Mouse (Mus musculus) midbrain, embryonic 16.5 days (tissue): ENCODE results near the gene Adh6b. TPM values are rescaled to one million over a fixed set of nuclear protein-coding genes. Genes with fewer than 3 reads are reported as not detected.
A peak's percentile ranks its signal among the peaks of the same experiment; 100 is the strongest.

ENCODE experiments used
- ATAC-seq: fragments of 200-750 bp; cut with Nextera tagmentation; 2 replicates; pipeline ENCODE4 v1.8.0; 2017; ENCODE audit warnings: moderate TSS enrichment
- H3K27ac ChIP-seq: fragments of 300-500 bp; sonication (generic); 2 replicates; pipeline ENCODE4 v1.5.1; 2014; ENCODE audit warnings: mild to moderate bottlenecking, low read length, mixed read lengths
- H3K27me3 ChIP-seq: fragments of 300-500 bp; sonication (generic); 2 replicates; pipeline ENCODE4 v1.6.1; 2014; ENCODE audit warnings: low read depth, low read length, mixed read lengths; ENCODE audit not compliant: control insufficient read depth, insufficient read depth
- H3K36me3 ChIP-seq: fragments of 300-500 bp; sonication (generic); 2 replicates; pipeline ENCODE4 v1.6.1; 2014; ENCODE audit warnings: mild to moderate bottlenecking, low read length, moderate library complexity, mixed read lengths; ENCODE audit not compliant: control insufficient read depth, insufficient read depth
- H3K4me1 ChIP-seq: fragments of 300-500 bp; sonication (generic); 2 replicates; pipeline ENCODE4 v1.6.1; 2014; ENCODE audit warnings: mild to moderate bottlenecking, low read length, mixed read lengths; ENCODE audit not compliant: control insufficient read depth, insufficient read depth
- H3K4me2 ChIP-seq: fragments of 300-500 bp; sonication (generic); 2 replicates; pipeline ENCODE4 v1.6.1; 2014; ENCODE audit warnings: mild to moderate bottlenecking, low read length, mixed read lengths
- H3K4me3 ChIP-seq: fragments of 300-500 bp; sonication (generic); 2 replicates; pipeline ENCODE4 v1.5.1; 2014; ENCODE audit warnings: low read depth, mild to moderate bottlenecking, low read length, moderate library complexity, mixed read lengths
- H3K9ac ChIP-seq: fragments of 300-500 bp; sonication (generic); 2 replicates; pipeline ENCODE4 v1.6.1; 2014; ENCODE audit warnings: low read depth, low read length, mixed read lengths
- H3K9me3 ChIP-seq: fragments of 300-500 bp; sonication (generic); replicated peaks from 2 replicates; pipeline ENCODE4 v1.6.1; 2014; ENCODE audit warnings: mild to moderate bottlenecking, low read length, mixed read lengths; ENCODE audit not compliant: control insufficient read depth, poor library complexity, severe bottlenecking
- WGBS: fragments of 180-500 bp; shearing (Covaris S2); extraction: QIAGEN DNeasy Blood & Tissue Kit; methylation state at CpG from one replicate; pipeline ENCODE4 v1.1.7; 2014; 5-methylcytosine and 5-hydroxymethylcytosine counted together
- polyA plus RNA-seq: library from polyadenylated mRNA; unstranded; fragments of >200 nt; fragmentation: Nextera tagmentation; extraction: Ambion mirVana; gene quantifications from 2 replicates; pipeline ENCODE4 v1.2.1, GENCODE M21; 2015

Gene Adh6b
- polyA plus RNA-seq = 0.14 and 0.32 TPM in 2 replicates

GRCm38 (mm10) chr3:138341471-138341870 is at the start of gene Adh6b:
Gene Adh6b, plus strand, starts transcription at chr3:138341775.
- Histone ChIP-seq H3K4me3 (no peak within 1 kb of the TSS), H3K27ac (no peak within 1 kb of the TSS), H3K4me1 (no peaks in the 10 kb centered on the region), H3K9me3 (no peaks in the 10 kb centered on the region), H3K36me3 (no peaks in the 10 kb centered on the region), H3K27me3 (no peaks in the 10 kb centered on the region), H3K4me2 (no peak within 1 kb of the TSS), H3K9ac (no peak within 1 kb of the TSS)
- WGBS = 92% methylated on average over 14 of the region's 14 CpGs
- no peak for ATAC-seq

DNA sequence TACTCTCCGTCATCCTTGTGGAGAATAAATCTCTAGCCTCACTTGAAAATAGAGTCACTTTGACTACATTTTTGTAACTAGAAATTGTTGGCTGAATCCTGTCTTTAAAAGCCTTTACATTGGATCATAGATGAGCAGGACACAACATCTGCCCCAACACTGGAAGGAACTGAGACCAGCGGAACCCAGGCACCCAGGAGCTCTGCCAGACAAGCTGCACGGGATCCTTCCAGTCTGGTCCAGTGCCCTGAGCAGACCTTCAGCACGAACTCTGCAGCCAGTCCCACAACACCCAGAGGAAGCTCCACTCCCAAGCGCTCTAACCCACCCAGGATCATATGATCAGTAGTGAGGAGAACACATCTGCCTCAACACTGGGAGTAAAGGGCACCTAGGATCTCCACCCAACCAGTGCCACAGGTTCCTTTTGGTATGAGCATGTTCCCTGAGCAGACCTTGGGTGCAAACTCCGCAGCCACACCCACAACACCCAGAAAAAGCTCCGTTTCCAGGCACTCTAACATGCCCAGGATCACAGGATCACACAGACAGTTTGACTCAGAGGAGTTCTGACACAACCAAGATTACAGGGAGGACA is 48.2 kb upstream of the Adh6b start:
- Histone ChIP-seq H3K36me3 (no peaks in the 10 kb centered on the region), H3K9me3 (no peaks in the 10 kb centered on the region; the same call in 1 of the 2 replicates), H3K4me2 (no peak overlapping the region), H3K27me3 (no peaks in the 10 kb centered on the region), H3K4me1 (no peaks in the 10 kb centered on the region), H3K4me3 (no peak overlapping the region), H3K9ac (no peak overlapping the region), H3K27ac (no peak overlapping the region)
- no peak for ATAC-seq
- WGBS = 91% methylated on average over 7 of the region's 7 CpGs

- no peak for ATAC-seq
- Histone ChIP-seq H3K27ac (no peak overlapping the region), H3K4me1 (no peaks in the 10 kb centered on the region), H3K9ac (no peak overlapping the region), H3K4me3 (no peak overlapping the region), H3K36me3 (no peaks in the 10 kb centered on the region), H3K9me3 (no peaks in the 10 kb centered on the region; the same call in 1 of the 2 replicates), H3K4me2 (no peak overlapping the region), H3K27me3 (no peaks in the 10 kb centered on the region)
- WGBS = 92% methylated on average over 9 of the region's 9 CpGs
Measured at GRCm38 (mm10) chr3:138300130-138300529, 41.4 kb upstream of the Adh6b start.

GRCm38 (mm10) chr3:138302676-138303075 is 38.9 kb upstream of the Adh6b start:
- Histone ChIP-seq H3K27ac (no peak overlapping the region), H3K4me1 (no peaks in the 10 kb centered on the region; the same call in 1 of the 2 replicates), H3K9me3 (no peaks in the 10 kb centered on the region; the same call in 1 of the 2 replicates), H3K27me3 (no peaks in the 10 kb centered on the region), H3K4me2 (no peak overlapping the region), H3K9ac (no peak overlapping the region), H3K4me3 (no peak overlapping the region), H3K36me3 (no peaks in the 10 kb centered on the region)
- WGBS = 57% methylated on average over 4 of the region's 4 CpGs
- no peak for ATAC-seq

GRCm38 (mm10) chr3:138303771-138304488 is 37.6 kb upstream of the Adh6b start:
- Histone ChIP-seq H3K36me3 (no peaks in the 10 kb centered on the region), H3K4me1 (no peaks in the 10 kb centered on the region; the same call in 1 of the 2 replicates), H3K4me3 (no peak overlapping the region), H3K9ac (no peak overlapping the region), H3K27me3 (no peaks in the 10 kb centered on the region), H3K27ac (no peak overlapping the region), H3K9me3 (no peaks in the 10 kb centered on the region), H3K4me2 (no peak overlapping the region)
- no peak for ATAC-seq
- 79% methylated on average over 6 of the region's 6 CpGs for WGBS

DNA sequence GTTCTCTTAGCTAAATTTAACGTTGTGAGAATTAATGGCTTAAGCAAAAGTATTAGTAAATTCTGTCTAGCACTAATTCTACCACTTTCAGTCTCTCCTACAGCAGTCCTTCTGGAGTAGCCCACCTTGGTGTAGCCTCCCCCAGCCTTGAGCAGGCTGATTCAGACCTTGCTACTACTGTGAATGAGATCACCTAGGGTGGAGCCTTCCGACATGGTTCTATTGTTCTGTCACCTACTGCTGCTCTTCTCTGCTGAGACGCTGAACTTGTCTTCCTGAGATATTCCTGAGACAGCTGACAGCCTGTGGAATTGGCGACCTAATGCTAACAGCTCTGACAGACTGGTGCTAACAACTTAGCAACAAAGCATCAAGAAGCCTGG is 37.1 kb upstream of the Adh6b start:
- Histone ChIP-seq H3K27me3 (no peaks in the 10 kb centered on the region), H3K4me2 (no peak overlapping the region), H3K9ac (no peak overlapping the region), H3K4me3 (no peak overlapping the region), H3K4me1 (no peaks in the 10 kb centered on the region; the same call in 1 of the 2 replicates), H3K27ac (no peak overlapping the region), H3K9me3 (no peaks in the 10 kb centered on the region), H3K36me3 (no peaks in the 10 kb centered on the region)
- ATAC-seq = no peak
- 48% methylated on average over 4 of the region's 4 CpGs for WGBS

- no peak overlapping the region for H3K4me3 ChIP-seq
- H3K4me1 ChIP-seq = no peaks in the 10 kb centered on the region; the same call in 1 of the 2 replicates
- no peaks in the 10 kb centered on the region for H3K36me3 ChIP-seq
- H3K27me3 ChIP-seq = no peaks in the 10 kb centered on the region
- WGBS = 69% methylated on average over 10 of the region's 10 CpGs
- no peak overlapping the region for H3K9ac ChIP-seq
- no peak overlapping the region for H3K27ac ChIP-seq
- no peaks in the 10 kb centered on the region for H3K9me3 ChIP-seq
- no peak overlapping the region for H3K4me2 ChIP-seq
- ATAC-seq = no peak
Measured at GRCm38 (mm10) chr3:138305486-138306289, 35.9 kb upstream of the Adh6b start.

- Histone ChIP-seq H3K36me3 (no peaks in the 10 kb centered on the region), H3K9ac (no peak overlapping the region), H3K27me3 (no peaks in the 10 kb centered on the region), H3K4me3 (no peak overlapping the region), H3K4me1 (no peaks in the 10 kb centered on the region; the same call in 1 of the 2 replicates), H3K9me3 (no peaks in the 10 kb centered on the region), H3K4me2 (0 out of 2 replicates have a peak overlapping the region, but pooled peaks have one; percentile 6), H3K27ac (peak overlapping the region; percentile 44; the same call in 1 of the 2 replicates)
- WGBS = 49% methylated on average over 8 of the region's 8 CpGs
- ATAC-seq = peak; percentile 61; the same call in 1 of the 2 replicates
Measured at GRCm38 (mm10) chr3:138306290-138306683, 35.3 kb upstream of the Adh6b start.
